Mouse (Mus musculus) ES-E14 (cell line): ENCODE data around the gene Bex6.

Experiments used
- CHD2 ChIP-seq: IDR thresholded peaks from 2 replicates; pipeline ENCODE4 v1.6.1; 2014; ENCODE audit warnings: mild to moderate bottlenecking, low read depth, low read length, inconsistent platforms
- HCFC1 ChIP-seq: IDR thresholded peaks from 2 replicates; pipeline ENCODE4 v1.6.1; 2012; ENCODE audit warnings: low read length, inconsistent platforms, borderline replicate concordance; ENCODE audit not compliant: insufficient read depth
- MAFK ChIP-seq: IDR thresholded peaks from 2 replicates; pipeline ENCODE4 v1.6.1; 2014; ENCODE audit warnings: mild to moderate bottlenecking, low read depth, low read length, inconsistent platforms; ENCODE audit not compliant: insufficient read depth
- ZC3H11A ChIP-seq: IDR thresholded peaks from 2 replicates; pipeline ENCODE4 v1.6.1; 2012; ENCODE audit warnings: low read depth, mild to moderate bottlenecking, inconsistent platforms, low read length, borderline replicate concordance
- ZNF384 ChIP-seq: IDR thresholded peaks from 2 replicates; pipeline ENCODE4 v1.6.1; 2012; ENCODE audit warnings: low read depth, low read length, inconsistent platforms

- TF ChIP-seq MAFK (no peak), HCFC1 (no peak), ZC3H11A (no peak), CHD2 (no peak), ZNF384 (no peak)
Measured at GRCm38 (mm10) chr16:32190011-32190441, 10.4 kb downstream of the Bex6 start.
